Mouse (Mus musculus) gastrocnemius, postnatal 14 days (tissue): ENCODE results near the gene Gm5935. TPM values are rescaled to one million over a fixed set of nuclear protein-coding genes. Genes with fewer than 3 reads are reported as not detected.
"Not testable (repeated sequence)": the region's sequence is repeated elsewhere in the genome, so short reads cannot be mapped to it uniquely, and the experiment has no call there.

Experiments
- DNase-seq: peaks from one replicate; pipeline ENCODE4 v3.0.0; 2021; ENCODE audit warnings: mixed read lengths
- intact Hi-C: fragments of 180-260 bp; cut with DNase I; formaldehyde crosslinking; loops from one replicate; pipeline ENCODE4 v1.15.1; 2025; ENCODE audit warnings: low total_unique reads
- long read RNA-seq, 2 experiments: library from polyadenylated mRNA; stranded (forward); transcript quantifications; one replicate each; pipeline ENCODE4 v2.0.0; 2021
- total RNA-seq, 2 experiments: library from RNA; stranded (reverse); gene quantifications; 2 replicates each; pipeline ENCODE4 v1.2.3; 2021

The Gm5935 gene
- total RNA-seq, result not detected
- long read RNA-seq, experiment 1, result 0 reads
- long read RNA-seq, experiment 2, result 0 reads

- intact Hi-C loops, DNase-seq: not testable (repeated sequence)
These were observed at the start of gene Gm5935 for GRCm38 (mm10) chrX:24775064-24775463. TSS of gene Gm5935 (minus strand) at chrX:24775164.

Other genes starting within 250 kb of the Gm5935 start
- not detected for gene Gm4297, start 200.3 kb downstream of the Gm5935 start, total RNA-seq